Mouse (Mus musculus): ENCODE results near the gene Ccdc88c.

- TF ChIP-seq POLR2A (IDR thresholded peaks at IDR 0.05; ENCODE audit: extremely low read depth, insufficient read depth, low read length) (no peak), CTCF (IDR thresholded peaks at IDR 0.05; ENCODE audit: extremely low read depth, insufficient read depth, low read length) (no peak)
Observed at GRCm38 (mm10) chr12:100994140-100995015, 34.5 kb downstream of the Ccdc88c start.
